Mouse (Mus musculus): ENCODE results near the gene Gucy1a1. TPM values are rescaled to one million over a fixed set of nuclear protein-coding genes. Genes with fewer than 3 reads are reported as not detected.

Gene Gucy1a1
- total RNA-seq, 2 experiments from 2014 or later, result 22.1 to 23.8 TPM

GRCm38 (mm10) chr3:82099127-82099526 is 46.5 kb downstream of the Gucy1a1 start:
- no peak for DNase-seq (ENCODE audit: low spot score in 2 of 2)

GRCm38 (mm10) chr3:82096801-82097200 is 48.8 kb downstream of the Gucy1a1 start:
- DNase-seq (ENCODE audit: low spot score in 2 of 2), result no peak

- DNase-seq (ENCODE audit: low spot score in 2 of 2), result peak; percentile 82 to 94
Observed at GRCm38 (mm10) chr3:82074201-82074851, 71.3 kb downstream of the Gucy1a1 start, which contains the start of gene Gucy1b1. Gucy1b1 (minus strand) TSS chr3:82074689.

- peak; percentile 66 to 78 for DNase-seq (ENCODE audit: low spot score in 2 of 2)
Observed at GRCm38 (mm10) chr3:82073741-82074181, 71.8 kb downstream of the Gucy1a1 start.

- no peak for DNase-seq (ENCODE audit: low spot score in 2 of 2)
Observed at GRCm38 (mm10) chr3:82067830-82068229, 77.8 kb downstream of the Gucy1a1 start.

GRCm38 (mm10) chr3:82061402-82062180 is 84.0 kb downstream of the Gucy1a1 start:
- DNase-seq (ENCODE audit: low spot score in 2 of 2), result no peak

GRCm38 (mm10) chr3:82057201-82057600 is 88.4 kb downstream of the Gucy1a1 start:
- DNase-seq (ENCODE audit: low spot score in 2 of 2), result no peak

GRCm38 (mm10) chr3:82054283-82054974 is 91.2 kb downstream of the Gucy1a1 start:
- DNase-seq (ENCODE audit: low spot score in 2 of 2), result no peak

- DNase-seq (ENCODE audit: low spot score in 2 of 2), result no peak
Observed at GRCm38 (mm10) chr3:82052029-82052428, 93.6 kb downstream of the Gucy1a1 start.

- no peak for DNase-seq (ENCODE audit: low spot score in 2 of 2)
Observed at GRCm38 (mm10) chr3:82051468-82051867, 94.1 kb downstream of the Gucy1a1 start.

- DNase-seq (ENCODE audit: low spot score in 2 of 2), result no peak
Observed at GRCm38 (mm10) chr3:82048681-82049080, 96.9 kb downstream of the Gucy1a1 start.

- DNase-seq (ENCODE audit: low spot score in 2 of 2), result no peak
Observed at GRCm38 (mm10) chr3:82048078-82048477, 97.5 kb downstream of the Gucy1a1 start.

GRCm38 (mm10) chr3:82047100-82047753 is 98.4 kb downstream of the Gucy1a1 start:
- peak in 1 of 2 experiments; percentile 48 for DNase-seq (ENCODE audit: low spot score in 2 of 2)

- DNase-seq (ENCODE audit: low spot score in 2 of 2), result no peak
Observed at GRCm38 (mm10) chr3:82046087-82046486, 99.5 kb downstream of the Gucy1a1 start.

- no peak for DNase-seq (ENCODE audit: low spot score in 2 of 2)
Observed at GRCm38 (mm10) chr3:82044902-82045301, 100.7 kb downstream of the Gucy1a1 start.

GRCm38 (mm10) chr3:82043676-82044075 is 101.9 kb downstream of the Gucy1a1 start:
- no peak for DNase-seq (ENCODE audit: low spot score in 2 of 2)

Small RNA genes within 50 kb of the gene (microRNA-seq; reads per million reads assigned to microRNA genes)
- gene Mir7010, result 0.28 to 0.45 reads per million in 2 experiments

Other genes with a start within 250 kb of the Gucy1a1 start
- gene Ctso, start 213.2 kb downstream of the Gucy1a1 start, total RNA-seq (2021), result 10 to 100 TPM; 16.8 to 18.4 TPM
- 10 to 100 TPM in 1 of 2 experiments, 1 to 10 TPM in 1; 9.8 to 10.6 TPM for gene Tdo2, start 169.6 kb downstream of the Gucy1a1 start, total RNA-seq (2021)
- gene Asic5, start 163.5 kb downstream of the Gucy1a1 start, total RNA-seq (2021), result not detected
- gene Gucy1b1, start 71.1 kb downstream of the Gucy1a1 start, total RNA-seq (2021), result 100 to 1,000 TPM; 103 to 108 TPM
- 10 to 100 TPM; 90.2 to 94.9 TPM for gene Map9, start 212.3 kb upstream of the Gucy1a1 start, total RNA-seq (2021)